Mouse (Mus musculus) stomach, embryonic 14.5 days (tissue): ENCODE data around the gene Spata48. TPM values are rescaled to one million over a fixed set of nuclear protein-coding genes. Genes with fewer than 3 reads are reported as not detected.

ENCODE experiments used
- ATAC-seq: fragments of 200-750 bp; cut with Nextera tagmentation; 2 replicates; pipeline ENCODE4 v1.8.0; 2017; ENCODE audit warnings: low read depth, moderate TSS enrichment; ENCODE audit not compliant: insufficient number of reproducible peaks, insufficient read depth, low FRiP score
- H3K27ac ChIP-seq: fragments of 300-500 bp; sonication (generic); 2 replicates; pipeline ENCODE4 v1.5.1; 2014; ENCODE audit warnings: mild to moderate bottlenecking, low read length, moderate library complexity, mixed read lengths
- H3K27me3 ChIP-seq: fragments of 300-500 bp; sonication (generic); 2 replicates; pipeline ENCODE4 v1.6.1; 2014; ENCODE audit warnings: low read length, control low read depth, mixed read lengths; ENCODE audit not compliant: control insufficient read depth, insufficient read depth
- H3K36me3 ChIP-seq: fragments of 300-500 bp; sonication (generic); 2 replicates; pipeline ENCODE4 v1.6.1; 2014; ENCODE audit warnings: mild to moderate bottlenecking, control low read depth, low read length, moderate library complexity, mixed read lengths; ENCODE audit not compliant: control insufficient read depth, insufficient read depth
- H3K4me1 ChIP-seq: fragments of 300-500 bp; sonication (generic); 2 replicates; pipeline ENCODE4 v1.6.1; 2014; ENCODE audit warnings: low read length, control low read depth, mixed read lengths; ENCODE audit not compliant: control insufficient read depth, insufficient read depth
- H3K4me2 ChIP-seq: fragments of 300-500 bp; sonication (generic); replicated peaks from 2 replicates; pipeline ENCODE4 v1.6.1; 2014; ENCODE audit warnings: low read depth, low read length, control low read depth
- H3K4me3 ChIP-seq: fragments of 300-500 bp; sonication (generic); 2 replicates; pipeline ENCODE4 v1.5.1; 2014; ENCODE audit warnings: low read depth, low read length, control low read depth
- H3K9ac ChIP-seq: fragments of 300-500 bp; sonication (generic); replicated peaks from 2 replicates; pipeline ENCODE4 v1.6.1; 2014; ENCODE audit warnings: low read depth, mild to moderate bottlenecking, control low read depth, low read length, moderate library complexity, mixed read lengths
- H3K9me3 ChIP-seq: fragments of 300-500 bp; sonication (generic); 2 replicates; pipeline ENCODE4 v1.6.1; 2016; ENCODE audit warnings: low read depth, low read length, control low read depth; ENCODE audit not compliant: control insufficient read depth
- WGBS: fragments of 180-500 bp; shearing (Covaris S2); extraction: QIAGEN DNeasy Blood & Tissue Kit; methylation state at CpG from one replicate; pipeline ENCODE4 v1.1.7; 2014; 5-methylcytosine and 5-hydroxymethylcytosine counted together
- polyA plus RNA-seq: library from polyadenylated mRNA; unstranded; fragments of >200 nt; fragmentation: Nextera tagmentation; extraction: Ambion mirVana; gene quantifications from 2 replicates; pipeline ENCODE4 v1.2.1, GENCODE M21; 2014

Spata48 gene
- polyA plus RNA-seq, 1 experiment from 2014 or later = 2.3 TPM

GRCm38 (mm10) chr11:11519255-11520243, 57.7 kb downstream of the Spata48 start:
- no peak overlapping the region for H3K9ac ChIP-seq
- H3K4me3 ChIP-seq = no peak overlapping the region
- no peaks in the 10 kb centered on the region for H3K36me3 ChIP-seq
- no peaks in the 10 kb centered on the region for H3K27me3 ChIP-seq
- no peak overlapping the region for H3K4me2 ChIP-seq
- H3K4me1 ChIP-seq = no peaks in the 10 kb centered on the region
- H3K27ac ChIP-seq = no peak overlapping the region
- H3K9me3 ChIP-seq = no peaks in the 10 kb centered on the region
- ATAC-seq = no peak
- 77% methylated on average over 10 of the region's 10 CpGs for WGBS

- no peak overlapping the region for H3K4me2 ChIP-seq
- H3K9me3 ChIP-seq = no peaks in the 10 kb centered on the region
- H3K27ac ChIP-seq = no peak overlapping the region
- no peak overlapping the region for H3K4me3 ChIP-seq
- H3K9ac ChIP-seq = no peak overlapping the region
- ATAC-seq = no peak
- H3K36me3 ChIP-seq = no peaks in the 10 kb centered on the region
- 71% methylated on average over 5 of the region's 5 CpGs for WGBS
- H3K4me1 ChIP-seq = no peaks in the 10 kb centered on the region
- no peaks in the 10 kb centered on the region for H3K27me3 ChIP-seq
These were observed 60.1 kb downstream of the Spata48 start for GRCm38 (mm10) chr11:11521908-11522441.

GRCm38 (mm10) chr11:11528760-11529159, 66.9 kb downstream of the Spata48 start:
- no peak overlapping the region for H3K4me3 ChIP-seq
- no peak overlapping the region for H3K27ac ChIP-seq
- H3K36me3 ChIP-seq = no peaks in the 10 kb centered on the region
- no peak for ATAC-seq
- no peak overlapping the region for H3K4me2 ChIP-seq
- no peak overlapping the region for H3K9ac ChIP-seq
- 79% methylated on average over 11 of the region's 11 CpGs for WGBS
- H3K9me3 ChIP-seq = no peaks in the 10 kb centered on the region
- H3K4me1 ChIP-seq = no peaks in the 10 kb centered on the region
- H3K27me3 ChIP-seq = no peaks in the 10 kb centered on the region

- H3K4me2 ChIP-seq = no peak overlapping the region
- H3K36me3 ChIP-seq = no peaks in the 10 kb centered on the region
- 70% methylated on average over 6 of the region's 6 CpGs for WGBS
- H3K9ac ChIP-seq = no peak overlapping the region
- no peaks in the 10 kb centered on the region for H3K9me3 ChIP-seq
- no peak overlapping the region for H3K27ac ChIP-seq
- H3K27me3 ChIP-seq = no peaks in the 10 kb centered on the region
- no peak for ATAC-seq
- H3K4me3 ChIP-seq = no peak overlapping the region
- no peaks in the 10 kb centered on the region for H3K4me1 ChIP-seq
These were observed 67.3 kb downstream of the Spata48 start for GRCm38 (mm10) chr11:11529165-11529564.

- no peak for ATAC-seq
- Histone ChIP-seq H3K9me3 (no peaks in the 10 kb centered on the region), H3K27me3 (no peaks in the 10 kb centered on the region), H3K36me3 (no peaks in the 10 kb centered on the region), H3K4me3 (no peak overlapping the region), H3K27ac (no peak overlapping the region), H3K4me1 (no peaks in the 10 kb centered on the region), H3K4me2 (no peak overlapping the region), H3K9ac (no peak overlapping the region)
- WGBS = 76% methylated on average over 2 of the region's 2 CpGs
These were observed 68.2 kb downstream of the Spata48 start for GRCm38 (mm10) chr11:11530126-11530525.

GRCm38 (mm10) chr11:11536295-11536694, 74.4 kb downstream of the Spata48 start:
- no peak overlapping the region for H3K9ac ChIP-seq
- 73% methylated on average over 1 of the region's 1 CpGs for WGBS
- no peak overlapping the region for H3K4me3 ChIP-seq
- no peak overlapping the region for H3K27ac ChIP-seq
- no peak overlapping the region for H3K4me2 ChIP-seq
- H3K9me3 ChIP-seq = no peaks in the 10 kb centered on the region
- no peaks in the 10 kb centered on the region for H3K4me1 ChIP-seq
- no peaks in the 10 kb centered on the region for H3K27me3 ChIP-seq
- no peaks in the 10 kb centered on the region for H3K36me3 ChIP-seq
- ATAC-seq = no peak

- WGBS = 90% methylated on average over 3 of the region's 3 CpGs
These were observed 84.1 kb downstream of the Spata48 start for GRCm38 (mm10) chr11:11545948-11546347.

GRCm38 (mm10) chr11:11546903-11547511, 85.1 kb downstream of the Spata48 start:
- H3K36me3 ChIP-seq = no peaks in the 10 kb centered on the region
- H3K4me3 ChIP-seq = no peak overlapping the region
- H3K27ac ChIP-seq = no peak overlapping the region
- no peak overlapping the region for H3K4me2 ChIP-seq
- no peaks in the 10 kb centered on the region for H3K4me1 ChIP-seq
- no peaks in the 10 kb centered on the region for H3K27me3 ChIP-seq
- no peak overlapping the region for H3K9ac ChIP-seq
- 85% methylated on average over 7 of the region's 7 CpGs for WGBS
- ATAC-seq = no peak
- no peaks in the 10 kb centered on the region for H3K9me3 ChIP-seq

More at GRCm38 (mm10) chr11:11545948-11546347, 84.1 kb downstream of the Spata48 start:
- Histone ChIP-seq H3K4me3 (no peak overlapping the region), H3K9me3 (no peaks in the 10 kb centered on the region), H3K4me1 (no peaks in the 10 kb centered on the region), H3K27ac (no peak overlapping the region), H3K9ac (no peak overlapping the region), H3K36me3 (no peaks in the 10 kb centered on the region), H3K27me3 (no peaks in the 10 kb centered on the region), H3K4me2 (no peak overlapping the region)
- no peak for ATAC-seq
